Mouse (Mus musculus) urinary bladder, adult 18-20 months (tissue): ENCODE measurements at regions not wholly inside any gene's neighbourhood (a gene's known extent, or its start where the extent isn't known, plus 50 kb on each side); places are given as distances from the start of the nearest gene placed in this dataset.
"Not testable (repeated sequence)": the region's sequence is repeated elsewhere in the genome, so short reads cannot be mapped to it uniquely, and the experiment has no call there.

Experiments used
- DNase-seq, 2 experiments: peaks; one replicate each; pipeline ENCODE4 v3.0.0; 2022; ENCODE audit warnings: low spot score in 2 of 2, mixed read lengths in 2 of 2

- DNase-seq, result no peak
Observed at GRCm38 (mm10) chr1:95397188-95397587, 83.8 kb downstream of the Fam174a start.

GRCm38 (mm10) chr1:95399764-95400163, 86.3 kb downstream of the Fam174a start:
- DNase-seq, result no peak

- DNase-seq, result no peak
Observed at GRCm38 (mm10) chr1:95422253-95422652, 108.8 kb downstream of the Fam174a start.

- DNase-seq, result no peak
Observed at GRCm38 (mm10) chr1:95425420-95425819, 112.0 kb downstream of the Fam174a start.

- no peak for DNase-seq
Observed at GRCm38 (mm10) chr1:95437155-95437554, 123.7 kb downstream of the Fam174a start.

GRCm38 (mm10) chr1:95445541-95445940, 132.1 kb downstream of the Fam174a start:
- no peak for DNase-seq

- DNase-seq, result no peak
Observed at GRCm38 (mm10) chr1:95448962-95449558, 135.6 kb downstream of the Fam174a start.

GRCm38 (mm10) chr1:95450920-95451332, 137.5 kb downstream of the Fam174a start:
- no peak for DNase-seq

- peak; percentile 3 to 32 for DNase-seq
Observed at GRCm38 (mm10) chr1:95451755-95452154, 138.3 kb downstream of the Fam174a start.

- DNase-seq, result no peak
Observed at GRCm38 (mm10) chr1:95454246-95454645, 140.8 kb downstream of the Fam174a start.

GRCm38 (mm10) chr1:95459355-95459754, 145.9 kb downstream of the Fam174a start:
- DNase-seq, result no peak

GRCm38 (mm10) chr1:95468095-95468494, 154.7 kb downstream of the Fam174a start:
- no peak for DNase-seq

- DNase-seq, result no peak
Observed at GRCm38 (mm10) chr1:95468772-95469171, 155.3 kb downstream of the Fam174a start.

GRCm38 (mm10) chr1:95470491-95470890, 157.1 kb downstream of the Fam174a start:
- DNase-seq, result no peak

GRCm38 (mm10) chr1:95493004-95493403, 174.4 kb downstream of the St8sia4 start:
- no peak for DNase-seq

- DNase-seq, result not testable (repeated sequence)
Observed at GRCm38 (mm10) chr1:95500671-95501070, 166.7 kb downstream of the St8sia4 start.

- DNase-seq, result no peak
Observed at GRCm38 (mm10) chr1:95508718-95509117, 158.7 kb downstream of the St8sia4 start.

- DNase-seq, result no peak
Observed at GRCm38 (mm10) chr1:95528726-95529125, 138.6 kb downstream of the St8sia4 start.

GRCm38 (mm10) chr1:95531017-95531416, 136.4 kb downstream of the St8sia4 start:
- no peak for DNase-seq
